Mouse (Mus musculus) cerebellum, postnatal 36 days (tissue): ENCODE measurements around the gene Adamtsl4.

Experiments used
- DNase-seq, 2 experiments: peaks; one replicate each; pipeline ENCODE4 v3.0.0; 2021 to 2022; ENCODE audit warnings: mixed read lengths in 2 of 2

The Adamtsl4 gene

GRCm38 (mm10) chr3:95630856-95631255, 56.9 kb downstream of the Adamtsl4 start:
- DNase-seq: no peak

- peak; percentile 43 to 46 for DNase-seq
Measured at GRCm38 (mm10) chr3:95629755-95630154, 58.0 kb downstream of the Adamtsl4 start.

- DNase-seq: peak; percentile 37 to 38
Measured at GRCm38 (mm10) chr3:95627763-95628162, 60.0 kb downstream of the Adamtsl4 start.
